Mouse (Mus musculus) kidney, adult 2 months (tissue): ENCODE measurements around the gene Lef1.

Source experiments
- CTCF ChIP-seq: fragments of 200-500 bp; conservative IDR thresholded peaks from 2 replicates; pipeline ENCODE4 v1.5.1; 2011; ENCODE audit warnings: low read depth, mild to moderate bottlenecking, control low read depth, low read length, moderate library complexity, mixed read lengths; ENCODE audit not compliant: insufficient read depth, insufficient read length
- POLR2A ChIP-seq: fragments of 200-500 bp; IDR thresholded peaks from one replicate; pipeline ENCODE4 v1.6.1; 2011; ENCODE audit warnings: low read depth, low read length, control low read depth

DNA sequence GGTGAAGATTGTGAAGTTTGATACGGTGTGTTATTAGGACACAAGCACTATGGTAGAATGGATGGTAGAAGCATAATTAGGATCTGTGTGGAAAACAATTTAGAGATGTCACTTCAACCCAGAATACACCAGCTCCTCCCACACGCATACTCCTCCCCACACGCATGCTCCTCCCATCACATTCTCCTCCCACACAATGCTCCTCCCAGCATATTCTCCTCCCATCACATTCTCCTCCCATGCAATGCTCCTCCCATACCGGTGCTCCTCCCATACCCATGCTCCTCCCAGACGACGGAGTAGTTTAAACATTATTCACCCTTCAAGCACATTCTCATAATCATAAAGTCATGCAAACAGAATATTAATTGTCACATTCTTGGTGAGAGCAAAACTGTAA lies 26.5 kb upstream of the Lef1 start:
- TF ChIP-seq CTCF (no peak), POLR2A (no peak)
